Mouse (Mus musculus): ENCODE data around the gene Col5a1.

The Col5a1 gene

DNA sequence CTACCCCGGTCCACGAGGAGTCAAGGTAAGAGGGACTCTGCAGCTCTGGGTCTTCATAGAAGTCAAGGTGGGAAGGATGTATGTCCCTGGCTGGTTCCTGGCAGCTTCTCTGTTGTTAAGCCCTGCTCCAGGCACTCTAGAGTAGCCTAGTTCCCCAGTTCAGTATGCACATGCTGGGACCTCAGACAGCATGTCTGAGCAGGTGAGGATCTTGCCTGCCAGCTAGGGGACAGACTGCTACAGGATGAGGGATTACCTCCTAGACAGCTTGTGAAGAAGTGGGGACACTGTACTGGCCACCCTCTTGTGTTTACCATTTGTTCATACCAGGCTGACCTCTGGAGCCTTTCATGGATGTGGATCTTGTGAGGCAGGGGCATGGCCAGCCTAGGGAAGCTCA, 94.8 kb downstream of the Col5a1 start:
- DNase-seq: no peak

DNA sequence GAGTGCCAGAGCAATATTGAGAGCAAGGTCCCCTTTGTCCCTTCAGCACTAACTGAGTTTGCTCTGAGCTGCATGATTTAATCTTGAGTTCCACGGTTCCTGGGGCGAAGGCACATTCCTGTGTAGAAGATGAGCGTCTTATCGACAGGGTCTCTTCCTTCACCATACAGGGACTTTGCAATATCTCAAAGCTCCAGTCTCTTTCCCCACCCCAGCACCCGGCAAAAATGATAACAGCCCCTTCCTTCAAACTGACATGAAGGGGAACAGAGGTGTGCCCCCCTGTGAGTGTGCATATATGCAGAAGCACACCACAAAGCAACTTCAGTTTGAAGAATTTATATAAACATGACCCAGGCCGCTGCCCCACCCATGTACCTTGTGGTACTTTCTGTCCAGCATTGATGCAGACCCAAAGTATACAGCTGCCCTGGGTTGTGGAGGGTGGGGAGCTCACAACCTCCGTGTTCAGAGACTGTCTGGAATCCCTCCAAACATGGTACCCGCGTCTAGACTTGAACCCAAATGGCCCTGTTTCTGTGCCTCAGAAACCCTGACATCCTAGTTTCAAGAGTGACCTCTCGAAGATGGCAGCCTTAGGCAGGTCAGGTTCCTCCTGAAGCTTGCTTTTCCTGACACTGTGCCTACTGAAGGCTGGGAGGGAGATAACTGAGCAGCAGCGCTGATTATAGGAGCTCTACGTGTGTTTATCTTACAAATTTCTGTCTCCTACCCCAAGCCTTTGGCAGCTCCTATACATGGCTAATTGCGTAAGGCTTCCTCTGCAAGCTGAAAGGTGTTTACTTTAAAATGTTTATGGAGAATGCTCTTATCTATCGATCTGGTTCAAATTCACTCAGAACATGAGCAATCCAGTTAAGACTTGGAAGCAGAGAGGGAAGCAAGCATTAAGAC, 95.7 kb downstream of the Col5a1 start:
- no peak for DNase-seq

DNA sequence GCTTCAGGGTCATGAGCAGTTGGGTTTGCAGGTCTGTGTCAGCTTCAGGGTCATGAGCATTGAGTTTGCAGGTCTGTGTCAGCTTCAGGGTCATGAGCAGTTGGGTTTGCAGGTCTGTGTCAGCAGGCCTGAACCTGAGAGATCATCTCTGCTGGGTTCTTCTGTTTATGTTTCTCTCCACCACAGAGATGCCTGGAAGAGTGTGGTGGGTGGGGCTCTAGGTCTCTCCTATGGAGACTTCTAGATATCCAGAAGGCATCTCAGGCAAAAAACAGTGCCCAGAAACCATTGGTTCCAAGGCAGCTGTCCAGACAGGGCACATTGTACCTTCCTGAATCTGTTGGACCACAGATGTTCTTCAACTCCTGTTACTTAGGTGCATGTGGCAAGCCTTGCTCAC, 96.9 kb downstream of the Col5a1 start:
- DNase-seq: no peak

DNA sequence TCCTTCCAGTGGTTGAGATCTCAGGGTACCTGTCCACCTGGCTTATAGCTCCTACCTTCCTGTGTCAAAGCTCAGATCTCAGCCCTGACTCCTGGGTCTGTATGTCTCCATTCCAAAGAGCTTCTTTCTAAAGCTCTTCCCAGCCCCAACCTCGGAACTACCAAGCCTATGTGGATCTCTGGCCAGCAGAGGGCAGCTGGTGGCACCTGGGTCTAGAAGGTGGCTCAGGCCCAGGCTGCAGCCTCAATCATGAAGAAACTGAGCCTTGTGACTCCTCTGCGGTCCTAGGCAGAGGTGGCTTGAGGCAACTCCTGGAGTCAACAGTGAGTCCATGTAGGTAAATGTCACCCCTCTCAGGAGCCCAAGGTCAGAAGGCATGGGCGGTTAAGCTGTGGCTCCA, 97.7 kb downstream of the Col5a1 start:
- DNase-seq: peak; percentile 41

DNA sequence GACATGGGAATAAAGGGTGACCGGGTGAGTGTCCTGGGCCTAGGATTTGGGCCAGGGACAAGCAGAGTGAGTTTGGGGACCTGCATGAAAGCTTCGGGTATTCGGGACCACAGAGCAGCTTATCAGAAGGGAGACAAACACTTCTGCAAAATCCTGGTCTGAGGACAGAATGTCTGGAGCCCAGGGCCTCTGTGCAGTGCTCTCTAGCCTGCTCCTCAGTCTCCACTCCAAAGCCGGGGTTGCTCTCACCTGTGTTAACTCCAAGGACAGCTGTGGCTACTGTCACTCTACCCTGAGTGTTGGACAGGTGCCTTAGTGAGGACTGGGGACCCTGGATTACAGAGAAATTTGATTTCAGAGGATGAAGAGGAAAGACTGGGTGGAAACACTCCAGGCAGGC, 100.5 kb downstream of the Col5a1 start:
- DNase-seq: no peak

DNA sequence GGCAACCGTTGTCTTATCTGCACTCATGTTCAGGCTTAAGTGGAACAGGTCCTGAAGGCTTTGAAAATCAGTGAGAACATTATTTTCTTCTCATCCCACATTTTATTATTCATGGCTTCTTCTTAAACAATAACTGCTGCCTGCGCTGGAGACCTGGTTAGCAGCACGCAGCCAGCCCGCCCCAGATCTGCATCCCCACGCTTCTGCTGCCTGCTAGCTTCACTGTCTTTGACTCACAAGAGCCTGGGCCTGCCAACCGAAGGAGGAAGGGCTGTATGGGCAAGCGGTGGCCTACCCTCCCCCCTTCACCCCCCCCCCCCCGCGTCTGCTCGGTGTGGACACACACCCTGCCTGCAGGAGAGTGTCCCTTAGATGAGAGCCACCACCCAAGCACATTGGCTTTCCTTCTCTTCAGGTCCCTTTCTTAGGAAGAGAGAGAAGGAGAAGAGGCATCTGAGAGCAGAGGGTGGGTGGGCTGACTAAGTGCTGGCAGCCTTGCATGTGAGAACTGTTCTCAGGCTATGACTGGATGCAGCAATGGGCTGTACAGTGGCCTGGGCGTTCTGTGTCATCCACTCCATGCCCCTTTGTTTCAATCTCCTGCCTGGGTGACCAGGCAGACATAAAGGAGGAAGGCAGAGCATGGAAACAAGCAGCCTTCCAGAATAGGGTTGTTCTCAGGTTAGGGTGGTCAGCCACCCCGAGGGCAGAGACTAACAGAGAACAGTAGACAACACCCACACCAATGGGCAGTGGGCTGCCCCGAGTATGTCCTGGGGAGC, 104.4 kb downstream of the Col5a1 start:
- no peak for DNase-seq

DNA sequence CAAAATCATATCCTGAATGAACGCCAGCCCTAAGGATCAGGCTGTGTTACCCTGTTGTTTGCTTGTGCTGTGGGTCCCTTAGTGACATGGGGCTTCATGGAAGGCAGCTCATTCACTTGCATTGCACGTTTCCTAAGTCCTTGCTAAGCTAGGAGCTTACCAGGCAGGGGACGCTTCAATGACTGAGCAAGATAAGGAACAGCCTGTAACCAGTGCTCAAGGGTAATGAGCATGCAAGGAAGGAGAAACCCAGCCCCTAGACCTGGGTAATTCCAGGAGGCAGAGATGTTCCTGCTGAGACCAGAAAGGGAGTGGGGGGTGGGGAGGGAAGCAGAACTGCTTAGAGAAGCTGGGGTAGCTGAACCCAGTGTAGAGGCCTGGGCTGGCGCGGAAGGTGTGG, 107.2 kb downstream of the Col5a1 start:
- DNase-seq: no peak

DNA sequence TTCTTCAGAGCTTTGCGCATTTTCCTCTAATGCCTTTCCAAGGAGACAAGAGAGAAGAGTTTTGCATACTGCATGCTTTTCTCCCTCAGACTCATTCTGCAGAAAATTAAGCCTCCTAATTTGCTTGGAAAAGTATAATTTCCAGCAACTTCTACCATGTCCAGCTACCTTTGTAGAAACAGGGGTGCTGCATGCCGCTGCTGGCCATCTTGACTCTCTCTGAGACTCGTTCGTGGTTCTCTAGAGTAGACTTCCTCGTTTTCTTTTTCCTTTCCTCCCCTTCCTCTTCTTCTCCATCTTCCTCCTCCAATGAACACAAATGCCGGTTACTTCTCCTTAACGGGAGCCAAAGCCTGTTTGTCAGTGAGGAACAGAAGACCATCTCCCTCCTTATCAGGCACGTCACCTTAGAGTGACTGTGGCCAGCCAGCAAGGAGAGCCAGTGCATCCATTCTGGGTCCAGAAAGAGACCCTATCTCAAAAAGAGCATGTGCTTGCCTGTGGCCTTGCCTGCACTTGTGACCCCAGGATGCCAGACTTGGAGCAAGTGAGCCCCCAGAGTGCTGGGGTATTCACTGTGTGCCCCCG, 113.9 kb downstream of the Col5a1 start:
- no peak for DNase-seq

DNA sequence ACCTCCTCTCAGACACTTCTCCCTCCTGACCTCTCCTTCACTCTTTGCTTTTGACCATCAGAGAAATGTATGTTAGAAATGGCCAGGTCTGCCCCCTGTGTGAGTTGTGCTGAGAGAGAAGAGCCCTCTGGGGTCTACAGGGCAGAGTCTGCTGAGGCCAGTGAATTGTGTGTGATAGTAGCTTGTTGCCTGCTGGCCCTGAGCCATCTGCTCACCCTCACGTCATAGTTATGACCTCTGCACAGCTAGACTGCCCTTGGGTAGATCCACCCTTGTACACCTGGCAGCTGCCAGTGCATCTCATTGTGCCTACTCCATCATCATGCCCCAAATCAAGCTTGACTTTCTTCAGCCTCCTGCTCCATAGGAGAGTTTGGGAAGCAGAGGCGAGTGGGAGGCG, 114.4 kb downstream of the Col5a1 start:
- DNase-seq: no peak

DNA sequence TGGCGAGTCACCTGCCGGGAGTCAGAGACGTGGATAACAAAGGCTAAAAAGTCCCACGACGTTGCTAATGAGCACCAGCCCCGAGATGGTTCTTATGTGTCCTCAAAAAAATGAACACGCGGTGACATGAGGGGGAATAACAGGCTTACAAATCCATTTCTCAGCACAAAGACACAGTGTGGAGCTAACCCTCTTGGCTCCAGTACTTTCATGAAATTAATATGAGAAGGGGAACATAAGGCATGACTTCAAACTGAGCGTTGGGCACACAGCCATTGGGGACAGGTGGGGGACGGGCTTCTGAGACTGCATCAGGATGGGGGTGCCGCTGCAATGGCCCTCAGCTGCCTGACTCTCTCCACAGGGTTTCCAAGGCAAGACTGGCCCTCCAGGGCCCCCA, 115.0 kb downstream of the Col5a1 start:
- no peak for DNase-seq

DNA sequence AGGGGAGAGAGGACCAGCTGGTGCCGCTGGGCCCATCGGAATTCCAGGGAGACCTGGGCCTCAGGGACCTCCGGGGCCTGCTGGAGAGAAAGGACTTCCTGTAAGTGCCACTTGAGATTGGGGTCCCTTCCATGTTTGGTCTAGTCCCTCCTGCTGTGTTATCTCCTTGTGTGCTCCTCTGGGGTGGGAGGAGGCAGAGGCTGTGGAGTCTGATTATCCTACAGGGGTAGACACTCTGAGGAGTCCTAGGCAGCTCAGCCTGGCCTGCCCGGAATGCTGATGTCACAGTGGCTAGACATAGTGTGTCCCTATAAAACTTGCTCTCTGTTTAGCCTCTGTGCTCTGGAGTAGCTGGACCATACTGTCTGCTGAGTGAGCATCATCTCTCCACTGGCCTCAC, 119.0 kb downstream of the Col5a1 start:
- no peak for DNase-seq

DNA sequence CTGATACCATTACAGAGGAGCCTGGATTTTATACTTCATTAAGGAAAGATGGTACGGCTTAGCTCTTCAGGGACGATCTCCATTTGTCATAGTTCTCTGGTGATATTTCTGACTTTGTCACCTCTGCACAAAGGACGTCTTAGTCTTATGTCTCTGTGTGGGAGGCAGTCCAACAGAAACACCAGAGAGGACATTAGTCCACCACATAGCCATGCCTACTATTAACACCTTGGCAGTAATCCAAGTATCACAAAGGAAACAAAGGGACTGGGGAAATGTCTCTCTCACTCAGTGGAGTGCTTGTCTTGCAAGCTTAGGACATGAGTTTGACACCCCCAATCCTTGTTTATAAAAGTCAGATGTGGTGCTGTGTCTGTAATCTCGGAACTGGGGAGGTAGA, 122.0 kb downstream of the Col5a1 start:
- DNase-seq: no peak

DNA sequence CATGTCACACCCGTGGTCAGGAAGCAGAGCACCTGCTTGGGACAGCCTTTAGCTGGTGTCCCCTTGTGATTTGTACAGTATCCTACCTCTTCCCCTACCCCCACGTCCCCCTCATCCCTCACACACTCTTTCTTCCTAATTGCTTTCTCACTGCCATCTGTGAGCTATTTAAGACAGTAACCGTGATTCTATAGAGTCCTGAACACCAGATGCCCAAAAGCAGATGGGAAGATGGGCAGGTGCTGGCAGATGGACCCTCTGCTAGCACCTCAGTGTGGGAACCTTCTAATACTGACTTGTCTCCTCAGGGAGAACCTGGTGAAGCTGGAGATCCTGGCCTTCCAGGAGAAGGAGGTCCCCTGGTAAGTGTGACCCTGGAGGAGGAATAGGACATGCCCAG, 126.1 kb downstream of the Col5a1 start:
- no peak for DNase-seq

DNA sequence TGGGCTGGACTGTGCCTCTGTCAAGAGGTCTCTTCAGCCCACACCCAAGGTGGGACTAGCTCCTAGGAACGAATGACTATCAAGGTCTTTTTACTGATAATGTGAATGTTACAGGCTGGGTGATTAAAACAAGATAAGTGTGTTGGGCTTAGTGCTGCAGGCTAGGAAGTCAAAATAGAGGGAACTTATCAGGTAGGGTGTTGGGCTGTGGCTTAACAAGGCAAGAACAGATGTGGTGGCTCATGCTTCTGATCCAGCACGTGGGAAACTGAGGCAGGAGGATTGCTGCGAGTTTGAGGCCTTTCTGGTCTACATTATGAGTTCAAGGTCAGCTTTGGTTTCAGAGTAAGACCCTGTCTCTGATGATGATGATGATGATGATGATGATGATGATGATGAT, 128.6 kb downstream of the Col5a1 start:
- no peak for DNase-seq

DNA sequence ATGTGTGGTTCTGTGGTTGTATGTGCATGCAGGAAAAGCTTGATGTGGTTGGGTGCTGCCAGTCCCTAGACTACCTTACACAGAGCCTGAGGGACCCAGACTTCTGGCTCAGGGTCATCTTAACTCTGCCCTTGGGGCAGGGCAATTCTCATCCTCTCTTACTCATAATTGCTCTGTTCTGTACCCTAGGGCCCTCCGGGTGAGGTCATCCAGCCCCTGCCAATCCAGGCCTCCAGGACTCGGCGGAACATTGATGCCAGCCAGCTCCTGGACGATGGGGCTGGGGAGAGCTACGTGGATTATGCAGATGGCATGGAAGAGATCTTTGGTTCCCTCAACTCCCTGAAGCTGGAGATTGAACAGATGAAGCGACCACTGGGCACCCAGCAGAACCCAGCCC, 138.2 kb downstream of the Col5a1 start:
- DNase-seq: no peak

DNA sequence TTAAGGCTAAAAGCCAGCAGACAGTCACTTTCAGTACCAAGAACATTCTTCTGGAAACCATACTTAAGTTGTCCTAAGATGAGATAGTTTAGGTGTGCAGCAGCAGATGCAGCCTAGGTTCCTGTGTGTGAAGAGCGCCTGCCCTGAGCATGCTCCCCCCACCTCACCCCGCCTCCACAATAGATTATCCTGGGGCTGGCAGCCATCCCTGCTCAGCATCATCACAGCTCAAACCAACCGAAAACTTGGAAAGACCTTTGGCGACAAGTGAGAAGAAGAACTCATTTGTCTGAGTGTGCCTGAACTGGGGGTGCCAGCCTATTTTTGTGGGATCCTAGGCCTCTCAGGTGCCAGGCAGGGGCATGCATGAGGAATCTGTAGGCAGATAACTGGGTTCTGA, 139.6 kb downstream of the Col5a1 start:
- no peak for DNase-seq

DNA sequence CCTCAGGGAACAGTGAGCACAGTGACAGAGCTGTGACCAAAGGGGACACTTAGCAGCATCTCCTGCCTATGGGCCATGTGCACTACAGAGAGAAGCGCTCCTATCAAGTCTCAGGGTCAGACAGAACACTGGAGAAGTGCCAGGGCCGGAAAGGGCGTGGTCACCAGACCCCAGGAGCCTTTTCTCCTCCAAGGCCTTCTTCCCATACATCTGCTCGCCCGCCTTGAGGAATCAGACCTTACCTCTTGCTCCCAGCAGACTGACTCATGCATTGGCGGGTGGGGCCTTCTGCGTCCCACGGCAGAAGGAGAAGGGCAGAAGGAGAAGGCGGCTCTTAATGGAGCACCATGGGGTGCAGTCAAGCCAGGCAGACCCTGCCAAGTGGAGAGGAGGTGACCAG, 145.6 kb downstream of the Col5a1 start:
- no peak for DNase-seq

DNA sequence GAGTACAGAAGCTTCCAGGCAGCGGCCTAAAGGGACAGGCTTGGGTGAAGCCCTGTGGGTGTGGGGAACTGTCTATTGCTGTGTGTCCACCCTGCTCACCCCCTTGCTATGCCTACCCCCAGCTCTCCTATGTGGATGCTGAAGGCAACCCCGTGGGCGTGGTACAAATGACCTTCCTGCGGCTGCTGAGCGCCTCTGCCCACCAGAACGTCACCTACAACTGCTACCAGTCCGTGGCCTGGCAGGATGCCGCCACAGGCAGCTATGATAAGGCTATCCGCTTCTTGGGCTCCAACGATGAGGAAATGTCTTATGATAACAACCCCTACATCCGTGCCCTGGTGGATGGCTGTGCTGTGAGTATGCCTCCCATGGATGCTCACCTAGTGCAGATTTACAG, 146.2 kb downstream of the Col5a1 start:
- DNase-seq: no peak

DNA sequence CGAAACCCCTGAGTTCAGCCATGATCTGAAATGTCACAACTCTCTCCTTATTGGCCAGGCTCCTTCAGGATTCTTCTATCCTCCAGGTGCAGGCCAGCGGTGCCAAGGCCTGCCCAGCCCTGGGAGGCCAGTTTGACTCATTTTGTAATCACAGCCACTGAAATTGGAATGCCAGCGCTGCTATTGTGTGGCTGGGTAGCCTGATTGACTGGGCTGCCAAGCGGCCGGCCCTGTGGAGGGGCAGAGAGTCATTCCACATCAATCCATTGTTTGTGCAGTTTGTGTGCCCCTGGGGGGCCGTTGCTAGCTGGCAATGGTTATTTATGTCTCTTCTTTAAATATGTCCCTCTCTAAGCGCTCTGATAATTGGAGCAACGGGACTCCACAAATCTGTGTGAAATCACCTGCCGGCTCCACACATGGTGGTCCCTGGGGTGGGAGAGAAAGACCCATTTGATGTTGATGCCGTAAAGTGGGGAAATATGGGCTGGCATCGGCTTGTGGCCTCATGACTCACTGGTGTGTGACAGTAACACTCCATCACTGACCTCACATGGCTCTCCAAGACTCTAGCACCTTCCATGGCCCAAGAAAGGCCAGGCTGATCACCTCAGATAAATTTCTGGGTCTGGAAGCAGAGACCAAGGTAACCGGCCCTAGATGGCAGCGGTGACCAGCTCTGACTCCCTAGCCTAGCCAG, 147.9 kb downstream of the Col5a1 start:
- DNase-seq: no peak

DNA sequence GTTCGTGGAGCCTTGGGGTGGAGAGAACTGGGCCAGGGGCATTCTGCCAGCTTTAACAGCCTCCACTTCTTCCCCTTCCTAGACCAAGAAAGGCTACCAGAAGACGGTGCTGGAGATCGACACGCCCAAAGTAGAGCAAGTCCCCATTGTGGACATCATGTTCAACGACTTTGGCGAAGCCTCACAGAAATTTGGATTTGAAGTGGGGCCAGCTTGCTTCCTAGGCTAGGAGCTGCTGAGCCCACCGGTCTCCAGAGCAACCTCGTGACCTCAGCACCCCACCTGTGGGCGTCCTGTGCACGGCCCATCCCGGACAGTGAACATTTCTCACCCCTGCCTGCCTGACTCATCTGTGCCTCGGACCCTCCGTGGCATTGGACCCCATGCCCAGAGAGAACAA, 150.6 kb downstream of the Col5a1 start:
- DNase-seq: no peak

DNA sequence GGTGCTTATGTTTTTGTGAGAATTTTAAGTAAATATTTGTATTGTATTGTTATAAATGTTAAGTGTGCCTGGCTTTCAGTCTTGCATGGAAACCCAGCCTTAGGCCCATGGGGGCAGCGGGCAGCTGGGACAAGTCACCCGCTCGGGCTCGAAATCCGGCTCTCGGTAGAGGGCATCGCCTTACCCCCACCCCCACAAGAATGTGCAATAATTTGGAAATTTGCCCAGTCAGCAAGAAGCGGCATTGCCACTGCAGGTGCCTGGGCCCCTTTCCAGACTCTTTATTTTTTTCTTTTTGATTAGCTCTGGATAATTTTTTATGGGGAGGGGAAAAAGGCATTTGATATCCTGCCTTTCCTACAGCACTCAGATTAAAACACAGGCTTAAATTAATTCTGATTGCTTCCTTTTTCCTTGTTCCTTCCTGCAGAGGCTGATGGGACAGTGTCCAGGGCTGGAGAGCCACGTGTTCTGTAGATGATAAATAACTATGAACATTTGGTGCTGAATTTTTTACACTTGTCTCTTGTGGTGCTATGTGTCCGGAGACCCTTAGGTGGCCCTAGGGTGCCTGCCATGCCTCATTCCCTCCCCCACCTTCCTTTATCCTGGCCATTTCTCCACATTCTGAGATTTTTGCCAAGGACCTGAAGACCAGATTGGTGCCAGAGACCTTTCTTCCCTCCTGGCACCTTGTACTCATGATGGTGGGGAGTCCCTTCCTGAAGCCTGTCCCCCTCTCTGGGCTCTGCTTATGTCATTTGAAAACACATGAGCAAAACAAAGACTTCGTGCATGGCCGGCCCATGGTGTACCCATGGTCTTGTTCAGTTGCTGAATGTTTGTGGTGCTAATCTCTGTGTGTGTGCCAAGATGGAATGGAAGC, 151.5 kb downstream of the Col5a1 start:
- DNase-seq: peak; percentile 18

DNA sequence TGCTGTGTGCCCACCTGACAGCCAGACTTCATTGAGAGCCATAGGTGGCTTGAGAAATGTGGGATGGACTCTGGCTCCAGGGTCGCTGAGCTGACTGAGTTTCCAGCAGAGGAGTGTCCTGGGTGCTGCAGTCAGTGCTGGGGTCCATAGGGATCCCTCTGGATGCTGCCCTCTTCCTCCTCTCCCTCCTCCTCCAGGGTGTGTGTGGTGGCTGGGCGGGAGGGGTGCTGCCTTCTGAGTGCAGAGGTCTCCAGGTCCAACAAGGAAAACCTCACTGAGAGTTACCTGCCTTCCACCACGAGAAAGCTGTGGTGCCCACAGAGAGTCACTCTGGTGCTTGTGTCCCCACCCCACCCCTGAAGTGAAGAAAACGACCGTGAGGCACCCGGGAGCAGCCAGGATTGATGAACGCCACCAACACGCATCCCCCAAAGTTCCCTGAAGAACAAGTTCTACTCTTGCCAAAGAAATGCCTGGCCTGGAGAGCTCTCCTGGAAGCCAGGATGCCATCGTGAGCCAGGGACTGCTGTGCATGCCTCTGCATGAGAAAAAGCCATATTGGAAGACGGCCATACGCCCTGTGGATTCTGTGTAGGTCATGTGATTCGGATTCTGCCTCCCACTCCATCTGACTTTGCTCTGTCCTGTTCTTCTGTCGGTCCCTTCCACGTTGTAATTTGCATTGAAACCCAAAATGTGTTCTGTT, 152.3 kb downstream of the Col5a1 start:
- peak; percentile 18 for DNase-seq

All from kidney, adult 18-20 months (tissue).